Comparison of ENCODE assay signal across 14 mouse cellular contexts in genomic region chr11:8051499-8051898, GRCm38 (mm10).
"Had no signal": no experiment of that assay in that cellular context is flagged by ENCODE, and none has a peak within 500 bp of the region (broad histone marks: within the 10 kb centered on the region; RNA-seq: fewer than 3 reads in every experiment).

No protein-coding gene starts in this region.

- H3K4me1 ChIP-seq: liver, embryonic 13.5 days had no signal

- H3K36me3 ChIP-seq: liver, embryonic 13.5 days had no signal

- H3K9me3 ChIP-seq: liver, embryonic 13.5 days had no signal

- H3K4me3 ChIP-seq: left cerebral cortex, adult 2 months; liver, embryonic 13.5 days had no signal

- H3K27ac ChIP-seq: kidney, postnatal 0 days; left cerebral cortex, adult 2 months; liver, embryonic 13.5 days; stomach, postnatal 0 days had no signal

- H3K27me3 ChIP-seq: liver, embryonic 13.5 days had no signal

- DNase-seq: kidney, postnatal 36 days; layer of hippocampus, postnatal 36 days; liver, embryonic 13.5 days; lung, adult 2 months; lung, postnatal 14 days; lung, postnatal 4 days; midbrain, embryonic 14.5 days; right cerebral cortex, adult 18-20 months; right cerebral cortex, postnatal 14 days; right cerebral cortex, postnatal 4 days; thymus, postnatal 25 days had no signal
